Comparison of ENCODE assay signal across 25 mouse cellular contexts in the genomic region with DNA sequence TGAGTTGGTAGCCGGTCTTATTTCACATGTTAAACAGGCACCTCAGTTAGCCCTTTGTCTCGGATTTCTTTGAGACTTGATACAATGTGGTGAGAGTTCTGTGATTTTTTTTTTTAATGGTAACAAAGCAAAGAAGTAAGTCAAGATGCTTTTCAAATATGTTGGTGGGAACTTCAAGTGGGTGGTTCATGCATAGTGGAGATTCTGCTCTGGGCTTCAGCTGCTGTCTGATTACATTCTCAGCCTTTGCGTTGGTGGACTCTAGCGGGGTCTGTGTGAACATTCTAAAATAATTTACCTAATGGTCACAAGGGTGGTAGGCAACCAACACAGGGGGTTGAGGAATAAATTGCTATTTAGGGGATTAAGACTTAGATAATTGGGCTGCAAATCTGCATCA.
"Had no signal": no experiment of that assay in that cellular context is flagged by ENCODE, and none has a peak within 500 bp of the region (broad histone marks: within the 10 kb centered on the region; RNA-seq: fewer than 3 reads in every experiment).

No protein-coding gene starts in this region.

- H3K27ac ChIP-seq: heart, adult 2 months; heart, embryonic 13.5 days; heart, embryonic 15.5 days; hindbrain, embryonic 13.5 days; hindbrain, embryonic 15.5 days; hindbrain, postnatal 0 days; kidney, embryonic 15.5 days; kidney, postnatal 0 days; limb, embryonic 13.5 days; limb, embryonic 15.5 days; liver, embryonic 12.5 days; liver, embryonic 14.5 days had no signal

- DNase-seq: forebrain, postnatal 0 days; gastrocnemius, postnatal 14 days; gastrocnemius, postnatal 36 days; heart, adult 11 months; heart, adult 2 months; heart, postnatal 14 days; heart, postnatal 36 days; kidney, adult 11 months; kidney, adult 2 months; kidney, adult 9 months; kidney, postnatal 14 days; kidney, postnatal 36 days; layer of hippocampus, postnatal 36 days had no signal

- ATAC-seq: forebrain, postnatal 0 days; hindbrain, postnatal 0 days; intestine, embryonic 16.5 days; liver, embryonic 12.5 days had no signal

- H3K4me3 ChIP-seq: heart, adult 2 months; heart, embryonic 13.5 days; heart, embryonic 15.5 days; hindbrain, embryonic 13.5 days; hindbrain, embryonic 15.5 days; kidney, embryonic 15.5 days; limb, embryonic 13.5 days; limb, embryonic 15.5 days; liver, embryonic 12.5 days had no signal
